Mouse (Mus musculus) embryonic fibroblast, embryonic 13.5 days (primary cell): Measurements from ENCODE around the gene Olfr47.
"Not testable (repeated sequence)": the region's sequence is repeated elsewhere in the genome, so short reads cannot be mapped to it uniquely, and the experiment has no call there.

Source experiments
- CTCF ChIP-seq: IDR thresholded peaks from 2 replicates; pipeline ENCODE4 v1.5.1; 2011; ENCODE audit warnings: mild to moderate bottlenecking, control low read depth, low read length, moderate library complexity, borderline replicate concordance; ENCODE audit not compliant: insufficient read depth
- POLR2A ChIP-seq: IDR thresholded peaks from 2 replicates; pipeline ENCODE4 v1.6.1; 2011; ENCODE audit warnings: low read depth, mild to moderate bottlenecking, control low read depth, low read length, moderate library complexity

GRCm38 (mm10) chr6:43212873-43213272 is 18.5 kb upstream of the Olfr47 start, which contains the start of gene Olfr434:
- not testable (repeated sequence) for TF ChIP-seq CTCF, POLR2A
